Mouse (Mus musculus) G1E (cell line): ENCODE measurements around the gene Fhl5. TPM values are rescaled to one million over a fixed set of nuclear protein-coding genes. Genes with fewer than 3 reads are reported as not detected.

ENCODE experiments used
- ATAC-seq: 2 replicates; pipeline ENCODE4 v1.8.0; 2016; ENCODE audit warnings: mild to moderate bottlenecking; ENCODE audit not compliant: insufficient number of reproducible peaks, poor library complexity, low FRiP score, severe bottlenecking; ENCODE audit errors: extremely low read depth
- DNase-seq: peaks from one replicate; pipeline ENCODE4 v3.0.0; 2012; ENCODE audit warnings: low spot score
- H3K27me3 ChIP-seq: 2 replicates; pipeline ENCODE4 v1.6.1; 2012; ENCODE audit warnings: mild to moderate bottlenecking, low read length, inconsistent platforms; ENCODE audit not compliant: insufficient read depth
- H3K36me3 ChIP-seq: replicated peaks from 2 replicates; pipeline ENCODE3; 2012; ENCODE audit warnings: mild to moderate bottlenecking, inconsistent platforms
- H3K4me1 ChIP-seq: 2 replicates; pipeline ENCODE4 v1.6.1; 2012; ENCODE audit warnings: low read depth, low read length, inconsistent platforms, mixed read lengths; ENCODE audit not compliant: insufficient read depth
- H3K4me3 ChIP-seq: 2 replicates; pipeline ENCODE4 v1.5.1; 2012; ENCODE audit warnings: low read depth, mild to moderate bottlenecking, inconsistent platforms, low read length, moderate library complexity, mixed read lengths
- H3K9me3 ChIP-seq: replicated peaks from 2 replicates; pipeline ENCODE4 v1.6.1; 2012; ENCODE audit warnings: inconsistent platforms
- CTCF ChIP-seq: IDR thresholded peaks from 2 replicates; pipeline ENCODE4 v1.5.1; 2012; ENCODE audit warnings: low read depth, low read length, inconsistent platforms, mixed read lengths
- GATA1 ChIP-seq: IDR thresholded peaks from 2 replicates; pipeline ENCODE4 v1.6.1; 2012; ENCODE audit warnings: borderline replicate concordance, low read length, inconsistent platforms, mixed read lengths
- GATA2 ChIP-seq: IDR thresholded peaks from 2 replicates; pipeline ENCODE4 v1.6.1; 2012; ENCODE audit warnings: low read depth, low read length, inconsistent platforms, borderline replicate concordance
- POLR2AphosphoS5 ChIP-seq: IDR thresholded peaks from 2 replicates; pipeline ENCODE4 v1.6.1; 2012; ENCODE audit warnings: low read depth, low read length, inconsistent platforms; ENCODE audit not compliant: insufficient replicate concordance
- TAL1 ChIP-seq: conservative IDR thresholded peaks from 2 replicates; pipeline ENCODE4 v1.6.1; 2012; ENCODE audit warnings: low read depth, low read length, inconsistent platforms, mixed read lengths
- polyA plus RNA-seq: library from polyadenylated mRNA; stranded (reverse); fragments of >175 nt; gene quantifications from 2 replicates; pipeline ENCODE4 v1.2.3, GENCODE M21; 2012
- total RNA-seq, 2 experiments: library from RNA; stranded (forward) in 1 of 2; stranded (reverse) in 1 of 2; fragments of 200-1000 nt in 1 of 2; fragments of >200 nt in 1 of 2; fragmentation: Nextera tagmentation in 1 of 2; gene quantifications; 2 replicates each; pipeline ENCODE4 v1.2.3; 2014 to 2017

Fhl5 gene
- total and polyA plus RNA-seq, 3 experiments: 0.22 TPM; not detected in 2

- TF ChIP-seq GATA2: no peak
- no peak for TF ChIP-seq TAL1
- no peak for TF ChIP-seq CTCF
- TF ChIP-seq GATA1: no peak
- TF ChIP-seq POLR2AphosphoS5: no peak
- H3K9me3 ChIP-seq: no peaks in the 10 kb centered on the region
- H3K27me3 ChIP-seq: no peaks in the 10 kb centered on the region
- no peaks in the 10 kb centered on the region for H3K4me1 ChIP-seq
- H3K36me3 ChIP-seq: no peaks in the 10 kb centered on the region
- ATAC-seq (no peak), DNase-seq (no peak)
- no peak overlapping the region for H3K4me3 ChIP-seq
Observed at GRCm38 (mm10) chr4:25213451-25213850, 29.2 kb downstream of the Fhl5 start.

- Histone ChIP-seq H3K27me3 (0 out of 2 replicates have a peak, but pooled peaks cover 2% of the 10 kb centered on the region), H3K9me3 (no peaks in the 10 kb centered on the region), H3K36me3 (no peaks in the 10 kb centered on the region), H3K4me3 (no peak overlapping the region), H3K4me1 (no peaks in the 10 kb centered on the region)
- TF ChIP-seq CTCF (no peak), GATA1 (no peak), TAL1 (no peak), POLR2AphosphoS5 (no peak), GATA2 (no peak)
- ATAC-seq: no peak
- no peak for DNase-seq
Observed at GRCm38 (mm10) chr4:25206166-25206565, 36.5 kb downstream of the Fhl5 start.

- no peaks in the 10 kb centered on the region for H3K36me3 ChIP-seq
- TF ChIP-seq POLR2AphosphoS5 (no peak), GATA1 (no peak), CTCF (no peak), TAL1 (no peak), GATA2 (no peak)
- no peak overlapping the region for H3K4me3 ChIP-seq
- ATAC-seq: no peak
- H3K27me3 ChIP-seq: no peaks in the 10 kb centered on the region
- no peak for DNase-seq
- H3K9me3 ChIP-seq: no peaks in the 10 kb centered on the region
- H3K4me1 ChIP-seq: peaks cover 5% of the 10 kb centered on the region; the same call in 1 of the 2 replicates
Observed at GRCm38 (mm10) chr4:25197310-25197709, 45.4 kb downstream of the Fhl5 start.

DNA sequence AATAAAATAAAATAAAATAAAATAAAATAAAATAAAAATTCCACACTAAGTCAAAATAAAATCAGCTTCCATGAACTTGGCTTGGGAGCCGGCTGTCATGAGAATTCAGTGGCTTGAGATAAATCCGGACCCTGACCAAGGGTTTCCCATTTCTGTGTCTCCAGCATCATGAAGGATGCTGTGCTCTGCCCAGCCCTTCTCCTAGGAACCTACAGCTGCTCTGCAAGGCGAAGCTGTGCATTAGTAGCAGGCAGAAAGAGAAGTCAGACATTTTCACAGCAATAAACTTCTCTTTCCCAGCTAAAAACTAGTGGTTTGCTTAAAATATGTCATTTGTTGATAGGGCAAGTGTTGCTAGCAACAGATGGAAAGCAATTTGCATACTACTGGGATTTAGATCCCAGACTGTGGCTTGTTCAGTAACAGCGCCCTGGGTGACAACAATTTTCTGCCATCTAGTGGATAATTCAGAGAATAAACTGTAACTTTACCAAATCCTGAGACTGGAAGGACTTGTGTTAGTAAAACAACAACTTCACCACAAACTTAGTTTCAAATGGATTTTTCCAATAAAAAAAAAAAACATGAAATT lies 63.0 kb downstream of the Fhl5 start:
- no peak for TF ChIP-seq TAL1
- no peak for TF ChIP-seq GATA2
- TF ChIP-seq CTCF: no peak
- TF ChIP-seq GATA1: no peak
- no peak for TF ChIP-seq POLR2AphosphoS5
- H3K9me3 ChIP-seq: no peaks in the 10 kb centered on the region
- no peak for ATAC-seq
- H3K4me3 ChIP-seq: no peak overlapping the region
- no peaks in the 10 kb centered on the region for H3K4me1 ChIP-seq
- H3K27me3 ChIP-seq: no peaks in the 10 kb centered on the region
- no peaks in the 10 kb centered on the region for H3K36me3 ChIP-seq
- no peak for DNase-seq

Other genes starting within 250 kb of the Fhl5 start
- gene Ufl1, start 38.9 kb upstream of the Fhl5 start, total RNA-seq (2014; fragmentation: Nextera tagmentation): 34.2 and 36.6 TPM in 2 replicates
- 22.9 and 26.1 TPM in 2 replicates for gene Ufl1, start 38.9 kb upstream of the Fhl5 start, total RNA-seq (2017)
- 1.8 and 2.3 TPM in 2 replicates for gene Ufl1, start 38.9 kb upstream of the Fhl5 start, polyA plus RNA-seq